Mouse (Mus musculus) naive thymus-derived CD4-positive, alpha-beta T cell, adult 5 months (primary cell): ENCODE results near the gene Slc2a5. TPM values are rescaled to one million over a fixed set of nuclear protein-coding genes. Genes with fewer than 3 reads are reported as not detected.

ENCODE experiments used
- polyA plus RNA-seq: library from polyadenylated mRNA; unstranded; fragments of 100-300 nt; shearing (Covaris generic); gene quantifications from one replicate; pipeline ENCODE4 v1.2.1, GENCODE M21; 2017

Gene Slc2a5
- polyA plus RNA-seq: not detected

DNA sequence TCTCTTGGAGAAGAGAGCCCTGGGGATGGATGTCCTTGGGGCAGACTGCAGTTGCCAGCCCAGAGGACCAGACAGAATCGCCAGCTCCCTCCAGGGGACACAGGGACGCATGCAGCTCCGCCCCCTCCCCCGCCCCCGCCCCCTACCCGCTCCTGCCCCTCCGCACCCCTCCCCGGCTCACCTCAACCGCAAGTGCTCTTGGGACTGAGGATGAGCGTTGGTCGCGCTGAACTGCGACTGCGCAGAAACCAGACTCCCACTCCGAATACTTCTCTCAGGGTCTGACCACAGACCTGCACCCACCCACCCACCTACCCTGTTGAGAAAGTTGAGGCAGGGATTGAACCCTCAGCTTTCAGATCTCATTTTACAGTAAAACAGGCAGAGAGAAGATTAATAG, at the start of gene Slc2a5:
Slc2a5 (plus strand) TSS at position 229 of the 400 bp plus-strand sequence.

DNA sequence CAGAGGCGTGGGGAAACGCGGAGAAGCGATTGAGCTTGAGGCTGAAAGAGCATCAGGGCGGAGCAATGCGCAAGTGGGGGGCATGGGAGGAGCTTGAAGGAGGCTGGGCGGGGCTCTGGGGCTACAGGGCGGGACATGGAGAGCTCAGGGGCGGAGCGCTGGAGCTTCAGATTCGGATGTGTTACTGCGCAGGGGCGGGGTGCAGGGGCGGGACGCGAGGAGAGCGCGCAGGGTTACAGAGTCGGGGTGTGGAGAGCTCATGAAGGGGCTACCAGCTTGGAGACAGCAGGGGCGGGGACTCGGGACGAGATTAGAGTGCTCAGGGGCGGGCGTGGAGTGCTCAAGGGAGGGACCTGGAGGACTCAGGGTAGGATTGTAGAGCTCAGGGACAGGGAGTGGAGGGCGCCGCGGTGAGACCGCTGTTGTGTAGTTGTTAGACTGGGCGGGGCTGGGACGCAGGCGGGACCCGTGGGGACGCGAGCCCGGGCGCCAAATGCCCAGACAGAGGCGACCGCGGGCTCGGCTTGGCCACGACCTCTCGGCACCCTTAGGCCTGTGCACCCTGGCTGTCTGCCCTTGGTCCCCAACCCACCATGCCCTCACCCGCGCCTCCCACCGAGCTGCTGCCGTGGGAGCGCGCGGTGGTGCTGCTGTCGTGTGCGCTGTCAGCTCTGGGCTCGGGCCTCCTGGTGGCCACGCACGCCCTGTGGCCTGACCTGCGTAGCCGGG, 31.8 kb upstream of the Slc2a5 start, which contains the start of gene Gpr157:
Gpr157 (plus strand) TSS at position 205 of the 729 bp plus-strand sequence.

Other genes with a start within 250 kb of the Slc2a5 start
- 47.8 TPM for gene Spsb1, start 164.2 kb upstream of the Slc2a5 start, polyA plus RNA-seq
- gene H6pd, start 110.3 kb upstream of the Slc2a5 start, polyA plus RNA-seq: 13.3 TPM
- 0.53 TPM for gene Gpr157, start 31.9 kb upstream of the Slc2a5 start, polyA plus RNA-seq
- not detected for gene Slc2a7, start 29.7 kb downstream of the Slc2a5 start, polyA plus RNA-seq
- gene Car6, start 82.0 kb downstream of the Slc2a5 start, polyA plus RNA-seq: not detected
- gene Eno1, start 117.4 kb downstream of the Slc2a5 start, polyA plus RNA-seq: 845 TPM
- 37.4 TPM for gene Rere, start 162.4 kb downstream of the Slc2a5 start, polyA plus RNA-seq